Mouse (Mus musculus): Measurements from ENCODE around the gene Sfrp2.
A peak's percentile ranks its signal among the peaks of the same experiment; 100 is the strongest.

The Sfrp2 gene

DNA sequence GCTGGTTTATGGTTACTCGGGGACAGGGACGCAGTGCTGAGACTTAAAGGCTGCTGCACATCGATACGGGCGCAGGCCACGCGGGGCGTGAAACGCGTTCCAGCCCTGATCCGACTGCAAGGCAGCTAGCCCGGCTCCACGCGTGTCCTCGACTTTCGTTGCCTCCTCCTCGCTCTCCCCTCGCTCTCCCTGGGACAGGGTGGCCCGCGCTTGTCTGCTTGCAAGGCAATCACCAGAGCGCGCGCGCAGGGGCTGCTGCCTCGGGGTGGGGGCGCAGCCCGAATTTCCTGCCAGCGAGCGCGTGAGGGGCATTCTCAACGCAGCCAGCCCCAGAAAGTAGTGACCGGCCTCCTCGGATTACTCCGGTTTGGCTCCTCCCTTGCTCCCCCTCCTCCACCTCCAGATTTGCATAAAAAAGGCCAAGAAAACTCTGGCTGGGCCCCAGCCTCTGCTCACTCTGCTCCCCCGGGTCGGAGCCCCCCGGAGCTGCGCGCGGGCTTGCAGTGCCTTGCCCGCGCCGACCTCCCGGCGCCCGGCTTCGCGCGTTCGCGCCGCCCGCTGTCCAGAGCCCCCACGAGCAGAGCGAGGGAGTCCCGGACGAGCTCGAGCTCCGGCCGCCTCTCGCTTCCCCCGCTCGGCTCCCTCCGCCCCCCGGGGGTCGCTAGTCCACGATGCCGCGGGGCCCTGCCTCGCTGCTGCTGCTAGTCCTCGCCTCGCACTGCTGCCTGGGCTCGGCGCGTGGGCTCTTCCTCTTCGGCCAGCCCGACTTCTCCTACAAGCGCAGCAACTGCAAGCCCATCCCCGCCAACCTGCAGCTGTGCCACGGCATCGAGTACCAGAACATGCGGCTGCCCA lies at the start of gene Sfrp2:
Gene Sfrp2, plus strand, starts transcription at position 451 of the 855 bp plus-strand sequence.
- DNase-seq, result no peak

DNA sequence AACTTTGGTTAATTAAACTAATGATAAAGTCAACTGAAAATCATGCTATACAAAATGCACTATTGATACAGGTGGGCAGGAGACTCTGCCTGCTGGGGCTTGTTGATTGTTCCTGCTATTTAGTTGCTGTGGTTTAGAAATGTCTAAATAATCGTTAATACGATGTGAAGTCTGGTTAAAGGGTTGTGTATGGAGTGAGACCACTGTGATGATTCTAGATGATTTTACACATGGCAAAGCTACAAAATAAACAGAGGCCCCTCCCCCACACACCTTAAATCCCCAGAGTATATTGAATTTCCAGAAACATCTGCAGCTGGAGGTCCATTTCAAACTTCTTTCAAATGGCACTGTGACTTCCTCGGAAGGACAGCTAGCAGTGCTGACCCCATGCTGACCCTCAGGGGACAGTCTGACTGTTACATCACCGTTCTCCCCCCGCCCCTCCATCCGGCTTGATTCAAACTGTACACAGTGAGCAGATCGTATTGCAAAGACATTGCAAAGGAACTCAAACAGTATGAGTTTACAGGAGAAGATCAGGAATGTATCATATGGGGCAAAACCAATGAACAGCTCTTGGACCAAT lies 48.4 kb upstream of the Sfrp2 start:
- no peak for DNase-seq

DNA sequence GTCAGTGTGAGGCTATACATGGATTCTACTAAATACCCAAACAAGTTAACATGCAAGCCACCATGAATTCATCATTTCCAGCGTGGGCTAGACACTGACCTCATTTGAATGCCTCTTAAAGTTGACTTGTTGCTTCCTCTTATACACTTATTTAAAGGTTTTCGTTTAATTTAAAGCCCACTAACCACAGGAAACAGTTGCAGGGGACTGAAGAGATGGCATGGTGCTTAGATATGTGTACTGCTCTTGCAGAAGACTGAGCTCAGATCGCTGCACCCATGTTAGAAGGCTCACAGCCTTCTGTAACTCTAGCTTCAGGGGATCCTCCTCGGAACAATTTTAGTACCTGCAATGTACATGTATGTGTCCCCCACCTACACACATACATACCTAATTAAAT lies 47.5 kb upstream of the Sfrp2 start:
- no peak for DNase-seq

DNA sequence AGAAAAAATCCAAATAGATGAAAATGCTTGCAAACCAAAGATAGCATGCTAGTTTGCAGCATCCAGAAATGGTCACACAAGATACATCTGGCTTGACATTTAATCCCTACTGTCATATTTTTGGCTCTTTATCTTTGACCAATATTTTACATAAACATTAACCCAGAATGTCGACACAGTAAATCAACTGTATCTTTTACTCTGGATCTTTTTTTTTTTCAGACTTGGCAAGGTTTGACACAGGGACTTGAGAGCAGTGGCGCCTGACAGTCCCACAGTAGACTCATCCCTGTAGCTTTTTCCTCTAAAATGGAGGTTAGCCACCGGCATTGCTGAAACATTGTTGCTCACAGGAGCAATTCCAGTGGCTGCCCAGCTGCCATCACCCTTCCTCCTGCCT lies 37.9 kb upstream of the Sfrp2 start:
- DNase-seq, result no peak

DNA sequence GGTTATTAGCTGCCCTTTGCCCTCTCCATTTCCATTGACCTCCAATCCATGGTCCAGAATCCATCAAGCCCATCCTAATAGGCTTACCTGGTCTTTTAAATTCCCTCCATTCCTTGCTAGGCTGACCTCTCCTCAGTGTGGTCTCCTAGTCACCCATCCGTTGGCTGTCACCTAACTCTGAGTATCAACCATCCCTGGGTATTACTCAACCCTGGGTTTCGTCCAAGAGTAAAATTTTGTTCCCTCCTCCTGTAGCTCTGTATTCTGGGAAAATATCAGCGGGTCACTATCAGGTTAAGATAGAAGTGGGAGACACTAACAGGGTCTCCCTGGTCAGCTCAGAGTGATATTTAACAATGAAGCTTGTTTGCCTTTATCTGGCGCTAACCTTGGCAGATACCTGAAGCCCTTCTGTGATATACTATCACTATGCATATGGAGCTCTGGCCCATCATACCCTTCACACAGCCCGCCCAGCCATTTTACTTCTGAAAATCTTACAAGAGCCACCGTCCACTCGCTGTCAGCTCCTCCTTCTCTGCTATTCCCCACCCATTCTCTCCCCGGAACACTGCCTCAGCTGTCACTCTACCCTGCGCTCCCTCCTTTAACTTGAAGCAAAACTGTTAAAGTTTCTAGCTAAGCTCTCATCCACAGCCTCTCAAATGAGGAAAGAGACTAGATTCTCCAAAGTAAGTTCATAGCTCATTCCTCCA lies 37.3 kb upstream of the Sfrp2 start:
- no peak for DNase-seq

DNA sequence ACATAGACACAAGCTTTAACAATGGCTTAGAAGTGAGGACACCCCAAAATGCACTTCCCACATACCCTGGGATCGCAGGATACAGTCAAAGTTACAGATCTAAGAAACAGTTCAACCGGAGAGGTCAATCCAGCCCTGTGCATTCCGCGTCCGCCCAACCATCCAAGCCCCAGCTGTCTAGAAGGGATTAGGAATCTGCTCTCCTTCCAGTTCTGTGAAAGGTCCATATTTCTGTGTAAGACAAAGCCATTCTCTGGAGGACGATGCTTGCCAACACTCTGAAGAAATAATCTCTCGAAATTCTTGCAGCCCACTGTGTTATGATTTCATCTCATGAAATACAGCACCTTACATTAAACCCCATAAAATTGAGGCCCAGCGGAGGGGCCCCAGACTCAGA lies 32.1 kb upstream of the Sfrp2 start:
- no peak for DNase-seq

DNA sequence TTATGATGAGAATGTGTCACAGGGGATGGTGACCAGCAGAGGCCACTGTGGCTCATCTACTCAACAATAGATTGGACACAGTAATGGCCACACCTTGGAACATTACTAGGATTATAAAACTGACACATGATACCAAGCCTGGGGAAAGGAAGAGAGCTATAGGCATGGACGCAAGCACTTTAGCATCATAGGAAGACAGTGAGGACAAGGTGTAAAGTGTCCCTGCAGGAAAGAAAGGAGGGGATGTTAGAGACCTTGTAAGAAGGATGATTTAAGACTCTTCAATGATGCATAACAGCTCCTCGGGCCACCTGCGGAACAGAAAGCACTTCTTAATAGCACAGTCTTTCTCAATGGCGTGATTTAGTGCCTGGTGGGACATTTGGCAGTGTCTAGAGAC lies 29.1 kb upstream of the Sfrp2 start:
- DNase-seq, result no peak

DNA sequence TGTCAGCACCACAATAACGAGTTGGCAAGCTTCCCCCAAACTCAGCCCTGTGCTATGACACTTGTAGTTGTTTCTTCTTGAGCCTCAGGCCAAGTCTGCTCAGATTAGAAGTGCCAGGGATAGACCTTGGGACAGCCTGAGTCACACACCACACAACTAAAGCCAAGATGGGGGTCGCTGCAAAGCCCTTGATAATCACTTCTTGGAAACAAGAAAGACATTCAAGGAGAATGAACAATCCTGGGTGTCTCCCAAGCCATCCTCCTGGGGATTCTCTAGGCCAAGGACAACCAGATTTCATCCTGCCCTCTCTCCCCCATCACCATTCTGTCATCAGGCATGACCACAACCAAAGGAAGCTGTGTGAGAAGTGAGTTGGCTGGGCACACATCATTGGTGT lies 25.9 kb upstream of the Sfrp2 start:
- no peak for DNase-seq

DNA sequence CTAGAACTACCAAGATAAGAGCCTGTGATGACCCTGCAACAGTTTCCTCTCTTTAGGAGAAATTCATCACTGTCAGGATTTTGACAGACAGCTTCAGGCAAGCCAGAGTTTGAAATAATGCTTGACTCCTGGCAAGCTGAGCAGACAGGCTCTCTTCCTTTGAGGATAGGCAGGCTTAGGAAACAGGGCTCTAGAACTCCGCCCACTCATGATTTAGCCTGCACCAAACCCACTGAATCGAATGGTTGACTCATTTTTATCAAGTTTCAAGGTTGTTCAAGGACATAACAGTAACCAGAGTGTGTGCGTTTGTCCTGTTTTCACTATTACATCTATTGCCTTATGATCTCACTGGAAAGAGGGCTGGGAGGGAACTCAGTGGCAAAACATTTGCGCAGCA lies 18.8 kb upstream of the Sfrp2 start:
- DNase-seq, result no peak

DNA sequence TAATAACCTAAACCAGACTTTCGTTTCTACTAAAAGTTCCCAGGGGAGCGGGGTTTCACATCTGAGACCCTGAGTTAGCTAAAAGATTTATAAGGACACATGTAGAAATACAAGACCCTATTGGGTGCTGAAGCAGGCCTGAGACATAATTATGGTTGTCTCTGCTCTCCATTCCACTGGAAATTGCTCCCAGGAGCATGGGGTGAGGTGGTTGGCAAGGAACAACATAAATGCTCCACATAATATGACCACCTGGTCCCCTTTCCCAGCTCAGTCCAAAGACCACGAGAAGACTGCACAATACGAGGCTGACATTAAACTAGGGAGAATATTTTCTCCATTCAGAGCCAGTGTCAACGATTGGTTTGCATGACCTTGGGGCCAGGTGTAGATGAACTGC lies 18.2 kb upstream of the Sfrp2 start:
- no peak for DNase-seq

DNA sequence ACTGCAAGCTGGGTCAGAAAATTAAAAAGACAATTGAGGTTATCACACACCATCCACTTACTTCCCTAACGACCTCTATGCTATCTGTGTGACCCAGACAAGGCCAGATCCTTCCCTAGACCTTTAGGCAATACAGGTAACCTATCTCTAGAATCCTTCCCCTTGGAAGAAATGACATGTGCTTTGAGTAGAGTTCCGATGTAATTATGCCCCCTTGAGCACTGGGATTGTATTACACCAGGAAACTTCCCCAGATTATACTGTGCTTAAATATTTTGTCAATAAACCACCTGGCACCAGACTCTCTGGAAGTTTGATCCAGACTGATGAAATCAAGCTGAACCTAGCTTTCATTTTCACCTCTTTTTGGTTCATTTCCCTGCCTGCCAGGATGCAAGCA lies 14.5 kb upstream of the Sfrp2 start:
- DNase-seq, result no peak

DNA sequence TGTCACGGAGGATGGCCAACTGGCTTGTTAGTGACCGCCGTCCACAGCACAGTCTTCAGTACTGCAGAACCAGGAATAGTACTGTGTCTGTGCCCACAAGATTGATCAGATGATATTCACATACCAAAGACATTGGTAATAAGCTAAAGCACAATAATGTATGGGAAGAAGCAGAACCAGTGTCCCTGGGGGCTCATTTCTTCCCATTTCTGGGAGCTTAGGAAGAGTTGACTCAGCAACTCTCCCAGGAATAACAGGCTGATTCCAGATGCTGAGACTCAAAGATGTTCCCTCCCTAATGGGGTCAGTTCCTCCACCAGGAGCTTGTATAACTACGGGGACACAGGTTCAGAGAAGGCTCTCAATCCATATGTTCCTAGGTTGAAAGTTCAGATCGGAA lies 13.9 kb upstream of the Sfrp2 start:
- no peak for DNase-seq

DNA sequence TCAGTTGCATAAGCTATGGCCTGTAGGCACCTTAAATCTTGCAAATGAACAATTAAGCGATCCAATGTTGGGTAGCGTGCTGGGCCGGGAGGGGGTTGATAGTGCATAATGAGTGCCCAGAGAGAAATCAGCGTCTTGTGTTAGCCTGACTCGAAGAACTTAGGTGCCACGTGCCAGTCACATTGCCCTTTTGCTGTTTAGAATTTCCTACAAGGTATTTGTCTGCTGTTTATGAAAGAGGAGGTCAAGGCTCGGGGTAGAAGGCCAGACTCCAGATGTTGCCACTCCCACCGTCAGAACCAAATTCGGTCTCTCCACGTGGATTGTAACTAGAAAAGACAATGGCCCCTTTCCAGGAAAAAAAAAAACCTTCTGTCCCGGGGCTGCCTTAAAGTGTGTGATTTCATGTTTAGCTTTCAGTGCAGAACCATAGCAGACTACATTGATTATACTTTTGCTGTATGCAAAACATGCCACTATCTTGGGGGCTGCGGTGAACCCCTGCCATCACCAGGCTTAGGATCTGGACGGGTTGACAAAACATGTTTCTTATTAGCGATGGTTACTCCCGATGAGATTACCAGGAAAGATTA lies 11.0 kb upstream of the Sfrp2 start:
- no peak for DNase-seq

DNA sequence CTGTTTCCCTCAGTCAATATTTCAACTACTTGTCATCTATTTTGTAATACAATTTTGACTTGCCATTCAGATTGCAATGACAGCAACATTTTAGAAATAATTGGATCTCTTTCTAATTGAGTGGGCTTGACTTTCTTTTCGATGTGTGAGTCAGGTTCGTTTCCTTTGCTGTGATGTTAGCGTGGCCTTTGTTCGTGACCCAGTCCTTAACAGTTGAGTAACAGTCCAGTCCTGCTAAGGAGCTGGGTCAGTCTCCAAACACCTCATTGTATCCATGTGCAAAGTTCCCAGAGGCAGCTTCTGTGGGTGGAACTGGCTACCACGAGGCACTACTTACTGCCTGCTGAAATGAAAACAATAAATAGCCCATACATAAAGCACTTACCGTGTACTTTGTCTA lies 10.5 kb upstream of the Sfrp2 start:
- DNase-seq, result no peak

DNA sequence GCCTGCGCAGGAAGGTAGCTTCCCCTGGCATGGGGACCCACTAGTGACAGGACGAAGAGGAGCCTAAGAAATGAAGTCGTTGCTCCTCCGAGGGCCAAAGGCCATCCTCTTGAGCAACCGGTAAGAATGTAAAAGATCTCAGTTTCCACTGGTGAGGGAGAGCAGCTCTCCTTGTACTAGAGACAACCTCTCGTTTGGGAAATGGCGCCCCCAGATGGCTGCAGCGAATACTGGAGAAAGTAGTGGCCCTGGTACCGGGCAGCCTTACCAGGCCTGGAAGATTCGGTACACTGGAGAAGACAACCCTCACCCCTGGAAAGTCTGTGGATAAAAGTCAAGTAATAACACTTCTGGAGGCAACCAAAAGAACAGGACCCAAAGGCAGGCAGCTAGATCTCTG lies 3.8 kb upstream of the Sfrp2 start:
- no peak for DNase-seq

DNA sequence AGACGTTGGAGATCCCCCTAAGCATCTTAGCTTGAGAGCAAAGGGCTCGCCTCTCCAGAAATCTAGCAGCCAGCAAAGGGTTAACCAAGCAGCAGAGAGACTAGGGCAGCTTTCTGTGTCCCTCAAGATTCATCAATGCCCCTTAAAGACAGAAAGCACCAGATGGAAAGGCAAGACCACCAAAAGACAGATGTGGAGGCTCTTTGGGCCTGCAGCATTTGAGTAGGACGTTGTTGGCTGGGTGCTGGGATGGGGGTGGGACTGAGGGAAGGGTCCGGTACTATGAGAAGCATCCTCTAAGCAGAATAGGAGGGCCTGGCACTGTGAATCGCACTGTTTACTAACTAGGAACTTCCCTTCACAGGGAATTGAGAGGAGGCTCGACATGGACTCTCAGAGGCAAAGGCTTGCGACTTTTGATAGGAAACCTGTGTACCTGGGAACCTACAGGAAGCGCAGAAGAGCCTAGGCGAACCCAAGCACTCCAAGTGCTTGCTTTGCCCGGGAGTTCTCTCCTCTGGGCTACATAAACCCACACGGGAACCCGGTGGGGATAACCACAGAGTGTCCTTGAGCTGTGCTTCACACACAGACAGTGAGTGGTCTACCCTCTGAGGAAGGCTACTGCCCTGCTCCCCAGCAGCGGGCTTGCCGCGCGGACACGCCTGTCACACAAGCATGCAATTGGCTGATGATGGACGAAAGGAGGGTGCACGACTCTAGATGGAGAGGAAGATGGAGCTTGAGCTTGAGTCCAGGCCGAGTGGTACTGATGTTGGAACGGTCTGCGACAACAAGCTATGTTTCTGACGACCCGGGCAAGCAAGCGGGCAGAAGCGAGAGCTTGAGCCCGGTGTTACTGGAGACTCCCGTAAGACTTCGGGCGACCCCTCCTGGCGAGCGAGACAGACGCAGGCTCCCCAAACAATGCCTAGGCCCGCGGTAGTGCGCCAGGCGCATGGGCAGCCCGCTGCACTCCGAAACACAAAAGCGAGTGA lies 2.3 kb upstream of the Sfrp2 start:
- peak; percentile 66 for DNase-seq

DNA sequence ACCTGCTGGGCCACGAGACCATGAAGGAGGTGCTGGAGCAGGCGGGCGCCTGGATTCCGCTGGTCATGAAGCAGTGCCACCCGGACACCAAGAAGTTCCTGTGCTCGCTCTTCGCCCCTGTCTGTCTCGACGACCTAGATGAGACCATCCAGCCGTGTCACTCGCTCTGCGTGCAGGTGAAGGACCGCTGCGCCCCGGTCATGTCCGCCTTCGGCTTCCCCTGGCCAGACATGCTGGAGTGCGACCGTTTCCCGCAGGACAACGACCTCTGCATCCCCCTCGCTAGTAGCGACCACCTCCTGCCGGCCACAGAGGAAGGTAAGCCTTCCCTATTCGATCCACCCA lies 577 bp downstream of the Sfrp2 start:
- DNase-seq, result no peak

DNA sequence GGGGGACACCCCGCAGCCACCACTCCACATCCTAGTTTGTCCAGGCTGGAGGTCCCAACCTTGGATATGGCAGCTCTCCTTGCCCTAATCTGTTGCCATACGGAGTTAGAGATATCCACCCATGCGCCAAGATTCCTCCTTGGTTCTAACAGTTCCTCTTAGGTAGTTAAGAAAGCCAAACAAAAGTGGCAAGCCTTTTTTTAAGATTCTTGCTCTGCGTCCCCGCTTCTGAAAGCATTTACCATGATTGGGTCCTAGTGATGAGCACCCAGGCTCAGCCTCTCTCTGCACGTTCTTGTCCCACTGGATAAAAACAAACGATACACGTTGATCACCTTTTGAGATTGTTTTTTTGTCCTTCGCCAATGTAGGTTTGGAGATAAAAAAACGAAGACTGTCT lies 1.0 kb downstream of the Sfrp2 start:
- DNase-seq, result no peak

DNA sequence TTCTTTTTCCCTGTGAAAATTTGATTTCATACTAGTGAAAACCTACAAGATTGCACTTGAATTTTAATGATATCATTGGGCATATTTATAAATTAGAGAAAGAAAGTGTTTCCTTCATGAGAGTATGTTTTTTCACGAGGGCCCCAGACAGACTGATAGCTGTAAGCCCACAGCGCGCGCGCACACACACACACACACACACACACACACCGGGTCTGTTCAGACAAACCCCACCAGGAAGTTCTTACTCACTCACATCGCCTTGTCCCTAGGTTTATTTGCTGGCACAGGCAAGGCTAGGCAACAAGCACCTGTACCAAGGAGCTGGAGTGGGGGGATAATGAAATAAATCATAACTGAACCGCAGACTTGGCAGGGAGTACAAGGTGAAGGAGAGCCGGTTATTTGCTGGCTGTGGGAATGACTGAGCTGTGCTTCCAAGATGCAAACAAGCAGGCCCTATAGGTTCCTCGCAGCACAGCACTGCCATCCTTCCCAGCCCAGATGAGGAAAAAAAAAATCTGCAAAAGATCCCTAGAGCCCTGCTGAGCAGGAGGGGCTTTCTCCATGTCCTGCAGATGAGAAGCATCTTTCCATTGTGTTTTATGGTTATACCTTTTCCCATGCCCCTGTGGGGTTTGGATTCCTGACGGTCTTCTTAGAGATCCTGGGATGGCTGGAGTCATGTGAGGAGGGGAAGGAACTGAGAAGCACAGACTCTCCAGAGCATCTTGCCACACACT lies 2.3 kb downstream of the Sfrp2 start:
- peak; percentile 36 to 56 for DNase-seq

DNA sequence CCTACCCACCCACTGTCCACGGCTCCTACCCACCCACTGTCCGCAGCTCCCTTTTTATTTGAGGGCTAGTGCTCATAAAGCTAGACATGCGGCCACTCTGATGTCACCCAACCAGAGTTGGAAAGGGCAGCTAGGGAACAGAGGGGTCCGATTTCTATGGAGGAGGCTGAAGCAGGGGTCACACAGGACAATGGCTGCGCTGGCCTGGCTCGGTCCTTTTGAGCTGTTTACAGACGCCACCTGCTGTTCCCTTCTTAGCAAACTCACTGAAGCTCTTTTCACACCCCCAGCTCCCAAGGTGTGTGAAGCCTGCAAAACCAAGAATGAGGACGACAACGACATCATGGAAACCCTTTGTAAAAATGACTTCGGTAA lies 2.9 kb downstream of the Sfrp2 start:
- DNase-seq, result no peak

DNA sequence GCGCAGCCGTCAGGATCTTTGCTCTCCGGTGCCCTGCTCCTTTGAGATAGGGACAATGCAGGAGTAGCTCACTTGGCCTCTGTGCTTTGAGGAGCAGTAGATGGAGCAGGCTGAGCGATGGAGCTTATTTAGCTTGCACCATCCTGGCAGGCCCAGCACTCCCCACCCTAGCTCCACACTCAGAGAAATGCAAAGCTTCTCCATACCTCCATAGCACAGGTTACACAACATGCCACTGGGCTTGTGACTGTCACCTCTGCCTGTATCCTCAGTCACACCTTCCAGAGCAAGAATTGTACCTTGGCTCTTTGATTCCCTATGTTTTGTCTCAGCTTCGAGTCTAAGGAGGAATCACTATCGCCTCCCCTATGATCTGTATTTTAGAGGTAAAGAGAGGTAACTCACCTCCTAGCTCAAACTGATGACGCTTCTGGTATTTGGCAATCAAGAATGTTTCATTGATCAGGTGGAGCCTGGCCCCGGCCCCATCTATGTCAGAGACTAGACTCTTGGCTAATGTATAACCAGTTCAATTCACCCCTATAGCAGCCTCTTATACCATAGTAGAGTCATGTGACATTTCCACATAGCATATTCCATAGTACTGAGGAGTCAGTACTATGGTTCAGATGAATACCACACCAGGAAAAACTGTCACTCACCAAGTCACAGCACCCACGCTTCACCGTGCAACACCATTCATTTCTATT lies 5.2 kb downstream of the Sfrp2 start:
- DNase-seq, result no peak
